Mouse (Mus musculus): ENCODE measurements around the gene Fnip1.

Gene Fnip1

DNA sequence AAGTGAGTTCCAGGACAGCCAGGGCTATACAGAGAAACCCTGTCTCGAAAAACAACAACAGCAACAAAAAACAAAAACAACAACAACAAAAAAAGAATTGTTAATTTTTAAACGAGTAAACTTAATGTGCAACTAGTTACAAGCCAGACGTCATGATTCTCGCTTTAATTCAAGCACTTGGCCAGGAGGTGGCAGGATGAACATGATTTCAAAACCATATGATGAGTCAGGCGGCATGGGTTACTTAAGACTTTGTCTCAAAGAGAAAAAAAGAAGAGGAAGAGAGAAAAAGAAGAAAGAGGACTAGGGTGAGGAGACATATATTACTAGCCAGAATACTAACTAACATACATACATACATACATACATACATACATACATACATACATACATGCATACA is 124.8 kb downstream of the Fnip1 start:
- no peak for DNase-seq
